Mouse (Mus musculus) cerebellum, adult 2 months (tissue): ENCODE measurements around the gene Gm43552.

Experiments used
- CTCF ChIP-seq: fragments of 200-500 bp; IDR thresholded peaks from 2 replicates; pipeline ENCODE4 v1.5.1; 2011; ENCODE audit warnings: low read depth, mild to moderate bottlenecking, control low read depth, low read length, moderate library complexity, borderline replicate concordance; ENCODE audit not compliant: insufficient read depth
- POLR2A ChIP-seq: fragments of 200-500 bp; IDR thresholded peaks from 2 replicates; pipeline ENCODE4 v1.6.1; 2011; ENCODE audit warnings: low read length, control low read depth, borderline replicate concordance; ENCODE audit not compliant: insufficient read depth

- TF ChIP-seq CTCF (no peak), POLR2A (no peak)
Observed at GRCm38 (mm10) chr5:65488725-65489124, 3.9 kb downstream of the Gm43552 start.
